In the genomic region with DNA sequence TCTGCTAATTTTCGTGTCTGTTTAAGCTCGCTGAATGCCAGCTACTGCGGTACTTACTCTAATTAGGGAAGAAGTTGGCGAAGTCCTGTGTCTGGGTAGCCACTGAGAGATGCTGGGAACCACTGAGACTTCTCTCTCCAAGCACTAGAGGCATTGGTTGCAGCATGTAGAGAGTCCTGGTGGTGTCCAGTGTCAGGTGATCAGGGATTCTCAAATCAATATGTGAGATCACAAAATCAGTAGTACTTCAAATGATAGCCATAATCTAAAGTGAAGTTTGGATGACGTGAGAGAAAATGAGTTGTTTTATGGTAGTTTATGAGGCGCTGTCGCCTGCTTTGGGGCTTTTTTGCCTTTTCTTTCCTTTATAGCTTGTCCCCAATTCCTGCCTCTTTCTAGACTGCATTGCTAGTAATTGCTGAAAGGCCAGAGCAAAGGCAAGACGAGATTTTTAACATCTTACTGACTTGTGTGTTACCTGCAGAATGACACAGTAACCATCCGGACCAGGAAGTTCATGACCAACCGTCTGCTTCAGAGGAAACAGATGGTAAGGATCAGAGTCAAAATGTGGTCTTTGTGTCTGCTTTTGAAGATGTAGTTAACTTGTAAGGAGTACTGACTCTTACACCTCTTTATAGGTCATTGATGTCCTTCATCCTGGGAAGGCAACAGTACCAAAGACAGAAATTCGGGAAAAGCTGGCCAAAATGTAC, we compare ENCODE assay signal across 9 mouse cellular contexts. TPM values are rescaled to one million over a fixed set of nuclear protein-coding genes. Genes with fewer than 3 reads are reported as not detected.
DNase-seq lines count a peak whose midpoint lies in the region; ATAC-seq and TF ChIP-seq lines count a peak whose summit lies in the region.
"Had no signal": no experiment of that assay in that cellular context is flagged by ENCODE, and none has a peak within 500 bp of the region (broad histone marks: within the 10 kb centered on the region; RNA-seq: fewer than 3 reads in every experiment).

No protein-coding gene starts in this region.

- WGBS in heart, adult 2 months: 10% methylated on average over 11 of the region's 11 CpGs
- WGBS in forebrain, embryonic 10.5 days: 7% methylated on average over 11 of the region's 11 CpGs
- WGBS in liver, embryonic 13.5 days (ENCODE audit: insufficient replicate concordance): 0% methylated on average over 11 of the region's 11 CpGs

- TF ChIP-seq POLR2A in heart, adult 2 months (IDR thresholded peaks at IDR 0.05; ENCODE audit: insufficient read depth, low read depth, low read length): no peak

- peaks cover 35% of the 10 kb centered on the region for H3K36me3 ChIP-seq in heart, adult 2 months (ENCODE audit: control insufficient read depth, insufficient read depth, low read length)
- H3K36me3 ChIP-seq in forebrain, embryonic 10.5 days (replicated peaks): peaks cover 50% of the 10 kb centered on the region
- H3K36me3 ChIP-seq in liver, embryonic 13.5 days: peaks cover 50% of the 10 kb centered on the region

- H3K9me3 ChIP-seq in forebrain, embryonic 10.5 days: no peaks in the 10 kb centered on the region
- no peaks in the 10 kb centered on the region for H3K9me3 ChIP-seq in liver, embryonic 13.5 days (replicated peaks)

- peak overlapping the region; percentile 62 for H3K4me3 ChIP-seq in heart, adult 2 months
- peak overlapping the region; percentile 99 for H3K4me3 ChIP-seq in forebrain, embryonic 10.5 days
- H3K4me3 ChIP-seq in liver, embryonic 13.5 days (replicated peaks): peak overlapping the region; percentile 94

- peak; percentile 15; the same call in 1 of the 2 replicates for ATAC-seq in liver, embryonic 13.5 days (ENCODE audit: low read depth)

- no peak for DNase-seq in heart, adult 2 months
- DNase-seq in heart, adult 8-10 months (ENCODE audit: low spot score): no peak
- peak; percentile 48 for DNase-seq in A20 (ENCODE audit: low read depth, low spot score)
- DNase-seq in forebrain, embryonic 10.5 days (ENCODE audit: extremely low spot score, low spot score): no peak
- no peak for DNase-seq in liver, embryonic 13.5 days
- DNase-seq in urinary bladder, adult 18-20 months (ENCODE audit: low spot score in 2 of 2): no peak
- no peak for DNase-seq in adrenal gland, postnatal 36 days
- DNase-seq in urinary bladder, postnatal 14 days (ENCODE audit: low spot score): no peak

- intact Hi-C loops in heart, adult 2 months (cut with DNase I): no loop called here

- TF ChIP-seq CTCF in heart, adult 2 months (IDR thresholded peaks at IDR 0.05): no peak

- peak overlapping the region; percentile 78 for H3K4me2 ChIP-seq in liver, embryonic 13.5 days

- no peaks in the 10 kb centered on the region for H3K79me2 ChIP-seq in heart, adult 2 months (replicated peaks; ENCODE audit: control insufficient read depth, insufficient read depth, low read length)

- H3K27ac ChIP-seq in heart, adult 2 months: peak overlapping the region; percentile 79
- peak overlapping the region; percentile 99 for H3K27ac ChIP-seq in forebrain, embryonic 10.5 days
- H3K27ac ChIP-seq in liver, embryonic 13.5 days: peak overlapping the region; percentile 83

- H3K27me3 ChIP-seq in heart, adult 2 months (ENCODE audit: control insufficient read depth, insufficient read depth, low read length): no peaks in the 10 kb centered on the region
- no peaks in the 10 kb centered on the region for H3K27me3 ChIP-seq in forebrain, embryonic 10.5 days (ENCODE audit: poor library complexity, severe bottlenecking)
- H3K27me3 ChIP-seq in liver, embryonic 13.5 days: no peaks in the 10 kb centered on the region
- H3K27me3 ChIP-seq: Patski had no signal

- peak overlapping the region; percentile 78 for H3K9ac ChIP-seq in heart, adult 2 months (ENCODE audit: low read depth, low read length)
- peak overlapping the region; percentile 95 for H3K9ac ChIP-seq in liver, embryonic 13.5 days

- TF ChIP-seq EP300 in heart, adult 2 months (IDR thresholded peaks at IDR 0.05; ENCODE audit: insufficient read depth, low read depth, low read length): no peak

- H3K4me1 ChIP-seq in heart, adult 2 months (ENCODE audit: control insufficient read depth, insufficient read depth, low read length): peaks cover 6% of the 10 kb centered on the region
- H3K4me1 ChIP-seq in forebrain, embryonic 10.5 days: peaks cover 43% of the 10 kb centered on the region
- H3K4me1 ChIP-seq in liver, embryonic 13.5 days (replicated peaks): peaks cover 48% of the 10 kb centered on the region

RNA-seq across cellular contexts. Expression of a gene that starts 4.5 kb away (rescaled TPM):
- total RNA-seq in heart, adult 2 months (2021): 100 to 1,000 TPM; 851 to 971 TPM
- 642 and 1,106 TPM in 2 replicates for polyA plus RNA-seq in heart, adult 2 months (2012; rRNA removed)
- total RNA-seq in heart, adult 8-10 months (2022): 1,000 to 10,000 TPM in 1 of 4 experiments, 100 to 1,000 TPM in 3; 885 to 1,065 (median 937) TPM
- 1,109 and 1,125 TPM in 2 replicates for polyA plus RNA-seq in forebrain, embryonic 10.5 days (2016; fragmentation: Nextera tagmentation; extraction: Ambion mirVana)
- 724 and 821 TPM in 2 replicates for polyA plus RNA-seq in liver, embryonic 13.5 days (2015; fragmentation: Nextera tagmentation; extraction: Ambion mirVana)
- total RNA-seq in adrenal gland, postnatal 36 days (2021): 1,000 to 10,000 TPM; 1,576 to 1,729 TPM

RNA-seq across cellular contexts. Expression of a gene that starts 4.6 kb away (rescaled TPM):
- total RNA-seq in heart, adult 2 months (2021): 10 to 100 TPM; 10.3 to 11.0 TPM
- 4.7 and 10.3 TPM in 2 replicates for polyA plus RNA-seq in heart, adult 2 months (2012; rRNA removed)
- total RNA-seq in heart, adult 8-10 months (2022): 10 to 100 TPM; 11.8 to 15.0 (median 12.9) TPM
- polyA plus RNA-seq in forebrain, embryonic 10.5 days (2016; fragmentation: Nextera tagmentation; extraction: Ambion mirVana): 21.2 and 21.3 TPM in 2 replicates
- 7.2 and 8.7 TPM in 2 replicates for polyA plus RNA-seq in liver, embryonic 13.5 days (2015; fragmentation: Nextera tagmentation; extraction: Ambion mirVana)
- total RNA-seq in adrenal gland, postnatal 36 days (2021): 10 to 100 TPM; 19.0 to 19.6 TPM
